Mouse (Mus musculus) small intestine, adult 2 months (tissue): Measurements from ENCODE around the gene Dnajc16. TPM values are rescaled to one million over a fixed set of nuclear protein-coding genes. Genes with fewer than 3 reads are reported as not detected.
A peak's percentile ranks its signal among the peaks of the same experiment; 100 is the strongest.

ENCODE experiments used
- H3K27ac ChIP-seq: fragments of 200-500 bp; 2 replicates; pipeline ENCODE4 v1.5.1; 2012; ENCODE audit warnings: low read depth, low read length, control low read depth, inconsistent platforms; ENCODE audit not compliant: insufficient read depth
- H3K27me3 ChIP-seq: fragments of 200-500 bp; 2 replicates; pipeline ENCODE4 v1.6.1; 2012; ENCODE audit warnings: mild to moderate bottlenecking, moderate library complexity, low read length, inconsistent platforms; ENCODE audit not compliant: control insufficient read depth, insufficient read depth
- H3K36me3 ChIP-seq: fragments of 200-500 bp; 2 replicates; pipeline ENCODE4 v1.6.1; 2012; ENCODE audit warnings: mild to moderate bottlenecking, low read length, control low read depth, inconsistent platforms; ENCODE audit not compliant: control insufficient read depth, insufficient read depth
- H3K4me1 ChIP-seq: fragments of 200-500 bp; 2 replicates; pipeline ENCODE4 v1.6.1; 2012; ENCODE audit warnings: low read length, inconsistent platforms, mixed read lengths; ENCODE audit not compliant: control insufficient read depth, insufficient read depth, insufficient read length
- H3K4me3 ChIP-seq: fragments of 200-500 bp; 2 replicates; pipeline ENCODE4 v1.5.1; 2012; ENCODE audit warnings: low read depth, mild to moderate bottlenecking, control low read depth, inconsistent platforms, low read length, moderate library complexity
- CTCF ChIP-seq: fragments of 200-500 bp; IDR thresholded peaks from 2 replicates; pipeline ENCODE4 v1.5.1; 2012; ENCODE audit warnings: low read depth, mild to moderate bottlenecking, control low read depth, inconsistent platforms, low read length, moderate library complexity, mixed read lengths; ENCODE audit not compliant: insufficient replicate concordance, insufficient read length; ENCODE audit errors: extremely low read depth
- POLR2A ChIP-seq: fragments of 200-500 bp; IDR thresholded peaks from 2 replicates; pipeline ENCODE4 v1.6.1; 2012; ENCODE audit warnings: low read depth, mild to moderate bottlenecking, control low read depth, inconsistent platforms, low read length, moderate library complexity
- WGBS: fragments of 180-500 bp; shearing (Covaris S2); methylation state at CpG from one replicate; pipeline ENCODE4 v1.1.7; 2018; 5-methylcytosine and 5-hydroxymethylcytosine counted together
- polyA plus RNA-seq: library from polyadenylated mRNA; depleted of rRNA; stranded (reverse); fragments of >200 nt; gene quantifications from 2 replicates; pipeline ENCODE4 v1.2.3, GENCODE M21; 2012

Gene Dnajc16
- polyA plus RNA-seq, 1 experiment = 5.3 TPM

DNA sequence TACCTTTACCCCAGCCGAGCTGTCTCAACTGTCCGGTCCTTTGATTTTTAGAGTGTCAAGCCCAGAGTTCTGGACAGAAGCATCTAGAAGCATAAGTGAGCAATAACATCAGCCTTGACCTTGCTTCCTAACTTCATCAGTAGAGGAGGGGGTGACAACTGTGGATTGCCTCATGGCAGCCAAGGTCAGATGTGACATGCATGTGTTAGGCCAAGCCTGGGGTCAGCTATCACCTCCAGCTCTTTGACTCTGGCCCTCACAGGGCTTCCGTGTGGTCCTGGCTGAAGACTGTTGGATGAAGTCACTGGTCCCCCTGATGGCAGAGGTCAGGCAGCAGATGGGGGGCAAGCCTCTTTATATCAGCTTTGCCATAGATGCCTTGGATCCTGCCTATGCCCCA is 33.6 kb downstream of the Dnajc16 start:
- TF ChIP-seq POLR2A = no peak
- no peak for TF ChIP-seq CTCF
- no peak overlapping the region for H3K27ac ChIP-seq
- H3K27me3 ChIP-seq = no peaks in the 10 kb centered on the region
- H3K4me1 ChIP-seq = peaks cover under 1% of the 10 kb centered on the region; the same call in 1 of the 2 replicates
- no peak overlapping the region for H3K4me3 ChIP-seq
- H3K36me3 ChIP-seq = peaks cover 16% of the 10 kb centered on the region
- 90% methylated on average over 3 of the region's 3 CpGs for WGBS

DNA sequence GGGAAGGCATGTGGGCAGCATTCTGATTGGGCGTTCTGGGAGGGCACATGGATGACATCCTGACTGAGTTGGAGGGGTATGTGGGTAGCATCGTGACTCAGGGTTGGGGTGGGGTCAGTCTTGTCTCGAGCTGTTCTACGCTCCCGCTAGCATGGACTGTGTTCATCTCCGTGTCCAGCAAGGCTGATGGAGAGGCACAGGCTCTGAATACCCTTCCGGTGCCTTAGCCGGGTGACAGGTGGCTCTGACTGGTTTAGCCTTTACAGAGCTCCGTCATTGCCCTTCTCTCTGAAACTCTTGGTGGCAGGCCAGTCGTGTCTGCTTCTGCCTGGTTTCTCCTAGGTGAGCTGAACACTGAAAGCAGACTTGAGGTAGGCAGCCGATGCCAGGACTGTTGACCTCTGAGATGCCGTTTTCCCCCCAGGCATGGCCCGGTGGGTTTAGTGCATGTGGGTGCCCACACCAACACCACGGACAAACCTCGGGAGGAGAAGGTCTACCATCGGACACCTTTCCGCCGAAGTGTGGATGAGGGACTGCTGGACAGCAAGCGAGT is 35.3 kb downstream of the Dnajc16 start:
- H3K27me3 ChIP-seq = no peaks in the 10 kb centered on the region
- no peak overlapping the region for H3K27ac ChIP-seq
- 93% methylated on average over 19 of the region's 19 CpGs for WGBS
- TF ChIP-seq CTCF (no peak), POLR2A (no peak)
- H3K36me3 ChIP-seq = peaks cover 6% of the 10 kb centered on the region; the same call in 1 of the 2 replicates
- H3K4me3 ChIP-seq = no peak overlapping the region
- peaks cover 5% of the 10 kb centered on the region for H3K4me1 ChIP-seq

DNA sequence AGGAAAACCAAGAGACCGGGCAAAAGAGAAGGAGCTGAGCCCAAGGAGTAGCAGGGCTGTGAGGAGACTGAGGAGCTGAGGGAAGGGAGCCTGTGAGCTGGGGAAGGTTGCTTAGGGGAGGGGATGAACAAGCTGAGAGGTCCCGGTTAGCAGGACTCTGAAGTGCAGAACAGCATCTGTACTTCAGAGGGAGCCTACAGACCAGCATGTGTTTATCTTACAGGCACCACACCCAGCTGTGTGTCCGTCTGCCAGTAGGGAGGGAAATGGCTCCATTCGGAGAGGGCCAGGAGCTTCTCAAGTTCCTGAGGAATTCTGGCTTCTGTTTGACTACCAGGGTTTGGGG is 38.7 kb downstream of the Dnajc16 start:
- H3K27me3 ChIP-seq = no peaks in the 10 kb centered on the region
- H3K4me1 ChIP-seq = peaks cover 5% of the 10 kb centered on the region
- H3K27ac ChIP-seq = no peak overlapping the region
- WGBS = 15% methylated on average over 4 of the region's 4 CpGs
- TF ChIP-seq POLR2A = no peak
- no peak for TF ChIP-seq CTCF
- no peak overlapping the region for H3K4me3 ChIP-seq
- H3K36me3 ChIP-seq = no peaks in the 10 kb centered on the region

DNA sequence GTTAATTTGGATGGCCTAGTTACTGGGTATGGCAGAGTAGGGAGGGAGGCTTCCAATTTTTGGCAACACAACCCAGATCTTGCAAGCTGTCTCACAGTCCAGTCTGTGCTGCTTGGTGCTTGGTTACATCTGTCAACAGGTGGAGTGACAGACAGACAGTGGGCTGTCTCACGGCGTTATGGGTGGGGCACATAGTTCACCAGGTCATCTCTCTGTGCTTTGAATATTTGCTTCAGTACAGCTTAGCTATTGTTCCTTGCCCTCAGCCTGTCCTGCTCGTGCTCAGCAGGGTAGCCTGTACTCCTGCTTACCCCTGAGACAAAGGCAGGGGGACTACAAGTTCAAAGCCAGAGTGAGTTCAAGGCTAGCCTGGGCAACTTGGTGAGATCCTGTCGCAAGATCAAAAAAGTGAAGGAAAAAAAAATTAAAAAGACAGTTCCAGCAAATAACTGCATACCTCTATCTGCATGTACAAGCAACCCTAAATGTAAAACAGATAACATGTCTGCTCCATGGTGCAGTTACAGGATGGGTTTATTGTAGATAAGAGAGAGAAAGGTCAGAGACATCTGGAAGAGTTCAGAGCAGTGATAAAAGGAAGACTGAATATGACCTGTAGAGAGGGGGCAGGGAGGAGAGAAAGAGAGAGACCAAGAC is 39.2 kb downstream of the Dnajc16 start:
- H3K36me3 ChIP-seq = no peaks in the 10 kb centered on the region
- no peaks in the 10 kb centered on the region for H3K27me3 ChIP-seq
- H3K4me3 ChIP-seq = no peak overlapping the region
- WGBS = 34% methylated on average over 4 of the region's 4 CpGs
- TF ChIP-seq CTCF = no peak
- peaks cover 7% of the 10 kb centered on the region for H3K4me1 ChIP-seq
- no peak overlapping the region for H3K27ac ChIP-seq

DNA sequence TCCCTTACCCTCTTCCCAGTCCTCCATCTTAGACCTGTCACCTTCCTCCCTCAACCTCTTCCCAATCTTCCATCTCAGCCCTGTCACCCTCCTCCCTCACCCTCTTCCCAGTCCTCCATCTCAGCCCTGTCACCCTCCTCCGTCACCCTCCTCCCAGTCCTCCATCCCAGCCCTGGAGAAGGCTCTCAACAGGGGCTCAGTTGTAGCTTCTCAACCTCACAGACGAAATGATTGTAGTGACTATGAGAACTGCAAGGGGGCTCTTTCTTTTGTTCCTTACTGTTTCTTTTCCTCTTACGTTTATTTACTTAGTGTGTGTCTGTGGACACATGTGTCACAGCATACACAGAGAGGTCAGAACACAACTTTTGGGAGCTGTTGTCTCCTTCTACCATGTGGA is 39.9 kb downstream of the Dnajc16 start:
- Histone ChIP-seq H3K4me3 (no peak overlapping the region), H3K27me3 (no peaks in the 10 kb centered on the region), H3K36me3 (no peaks in the 10 kb centered on the region), H3K4me1 (peaks cover 7% of the 10 kb centered on the region), H3K27ac (no peak overlapping the region)
- 80% methylated on average over 3 of the region's 3 CpGs for WGBS
- no peak for TF ChIP-seq POLR2A
- no peak for TF ChIP-seq CTCF

DNA sequence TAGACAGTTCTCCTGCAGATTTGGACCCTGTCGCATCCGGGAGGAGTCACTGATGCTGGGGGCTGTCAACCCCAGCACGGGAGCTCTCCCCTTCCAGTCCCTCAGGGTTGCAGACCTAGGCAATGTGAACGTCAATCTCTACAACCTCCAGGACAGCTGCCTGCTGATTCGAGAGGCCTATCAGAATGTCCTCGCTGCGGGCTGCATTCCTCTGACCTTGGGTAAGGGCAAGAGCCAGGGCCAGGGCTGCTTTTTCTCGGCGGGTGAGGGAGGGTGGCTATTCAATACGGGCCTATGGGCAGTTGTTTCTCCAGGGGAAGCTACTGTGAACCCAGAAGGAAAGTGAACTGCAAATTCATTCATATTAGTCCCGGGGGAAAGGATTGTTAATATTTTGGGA is 41.2 kb downstream of the Dnajc16 start:
- WGBS = 63% methylated on average over 11 of the region's 11 CpGs

DNA sequence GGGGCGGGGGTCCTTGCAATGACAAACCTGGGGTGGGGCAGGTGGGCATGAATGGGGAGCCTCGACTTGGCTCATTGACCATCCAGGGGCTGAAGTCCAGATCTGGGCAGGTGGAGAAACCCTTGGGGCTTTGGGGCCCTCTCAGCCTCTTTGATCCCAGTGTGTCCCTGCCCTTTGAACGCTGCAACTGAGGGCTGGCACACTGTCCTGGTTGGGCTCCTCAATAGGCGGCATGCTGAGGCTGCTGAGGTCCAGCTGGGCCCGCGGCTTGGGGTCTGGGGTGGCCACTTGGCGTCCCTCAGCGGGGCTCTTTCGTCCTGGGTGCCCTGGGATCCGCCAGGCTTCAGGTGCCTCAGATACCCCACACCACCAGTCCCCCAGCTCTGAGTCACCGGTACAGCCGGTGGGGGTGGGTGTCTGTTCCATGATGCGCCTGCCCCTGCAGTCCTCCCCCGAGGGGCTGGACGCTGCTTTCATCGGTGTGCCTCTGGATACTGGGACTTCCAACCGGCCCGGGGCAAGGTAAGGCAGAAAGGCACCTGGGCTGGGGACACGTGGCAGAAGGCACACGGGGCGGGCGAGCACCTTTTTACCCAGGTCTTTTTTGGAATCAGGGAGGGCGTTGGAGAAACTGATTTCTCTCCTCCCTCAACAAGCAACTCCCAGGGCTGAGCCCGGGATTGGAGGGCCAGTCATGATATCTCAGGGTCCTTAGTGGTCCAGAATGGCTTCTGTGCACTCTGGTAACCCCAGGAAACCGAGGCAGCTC is 44.0 kb downstream of the Dnajc16 start, which contains the start of gene Agmat:
Agmat (plus strand) TSS at position 95 of the 769 bp plus-strand sequence.
- no peak for TF ChIP-seq CTCF
- TF ChIP-seq POLR2A = no peak
- Histone ChIP-seq H3K4me1 (peaks cover 12% of the 10 kb centered on the region), H3K36me3 (no peaks in the 10 kb centered on the region), H3K27ac (peak within 1 kb of the TSS; percentile 3; the same call in 1 of the 2 replicates), H3K27me3 (no peaks in the 10 kb centered on the region), H3K4me3 (peak within 1 kb of the TSS; percentile 64)
- 12% methylated on average over 25 of the region's 25 CpGs for WGBS

More for the DNA sequence above, 41.2 kb downstream of the Dnajc16 start:
- no peak for TF ChIP-seq CTCF
- H3K27ac ChIP-seq = no peak overlapping the region
- no peak overlapping the region for H3K4me3 ChIP-seq
- no peaks in the 10 kb centered on the region for H3K27me3 ChIP-seq
- H3K4me1 ChIP-seq = peaks cover 7% of the 10 kb centered on the region
- no peaks in the 10 kb centered on the region for H3K36me3 ChIP-seq
